Mouse (Mus musculus): Measurements from ENCODE around the gene Smad1.

- TF ChIP-seq CTCF (conservative IDR thresholded peaks at IDR 0.05; ENCODE audit: low read length) (no peak), NANOG (IDR thresholded peaks at IDR 0.05; ENCODE audit: borderline replicate concordance, low read length) (no peak), POU5F1 (IDR thresholded peaks at IDR 0.05; ENCODE audit: borderline replicate concordance, low read length) (no peak)
These were observed 53.5 kb downstream of the Smad1 start for GRCm38 (mm10) chr8:79345856-79346255.

Data from E14TG2a.4 (cell line).